Mouse (Mus musculus): ENCODE measurements around the gene Dupd1.

Dupd1 gene

DNA sequence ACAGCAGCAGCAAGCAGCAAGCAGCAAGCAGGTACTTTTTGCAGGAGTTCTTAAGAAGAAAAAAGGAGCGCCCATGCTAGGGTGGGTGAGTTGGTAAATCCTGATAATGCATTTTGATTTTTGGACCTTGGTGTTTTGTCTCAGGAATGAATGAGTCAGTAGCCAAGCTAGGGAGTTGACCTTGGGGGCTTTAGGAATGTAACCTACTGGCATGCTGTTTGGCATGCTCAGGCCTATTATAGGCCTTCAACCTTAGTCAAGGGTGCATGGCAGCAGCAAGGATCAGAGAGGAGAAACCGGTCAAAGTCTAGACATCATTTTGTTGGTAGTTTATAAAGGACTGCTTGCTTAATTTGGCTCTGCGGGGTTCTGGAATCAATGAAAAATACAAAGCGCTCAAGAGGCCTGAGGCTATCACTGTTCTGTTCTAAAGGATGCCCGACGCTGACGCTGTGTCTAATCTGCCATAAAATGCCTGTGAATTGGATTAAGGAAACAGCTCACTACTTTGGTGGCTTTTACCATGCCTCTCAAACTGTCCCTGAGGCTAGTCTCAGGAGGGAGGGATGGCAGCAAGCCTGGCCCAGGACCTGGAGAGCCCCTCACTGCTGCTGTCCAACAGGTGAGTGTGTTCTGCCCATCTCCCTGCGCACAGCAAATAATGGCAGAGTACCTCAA is 7.8 kb upstream of the Dupd1 start:
- no peak for DNase-seq (ENCODE audit: low spot score in 2 of 2)

DNA sequence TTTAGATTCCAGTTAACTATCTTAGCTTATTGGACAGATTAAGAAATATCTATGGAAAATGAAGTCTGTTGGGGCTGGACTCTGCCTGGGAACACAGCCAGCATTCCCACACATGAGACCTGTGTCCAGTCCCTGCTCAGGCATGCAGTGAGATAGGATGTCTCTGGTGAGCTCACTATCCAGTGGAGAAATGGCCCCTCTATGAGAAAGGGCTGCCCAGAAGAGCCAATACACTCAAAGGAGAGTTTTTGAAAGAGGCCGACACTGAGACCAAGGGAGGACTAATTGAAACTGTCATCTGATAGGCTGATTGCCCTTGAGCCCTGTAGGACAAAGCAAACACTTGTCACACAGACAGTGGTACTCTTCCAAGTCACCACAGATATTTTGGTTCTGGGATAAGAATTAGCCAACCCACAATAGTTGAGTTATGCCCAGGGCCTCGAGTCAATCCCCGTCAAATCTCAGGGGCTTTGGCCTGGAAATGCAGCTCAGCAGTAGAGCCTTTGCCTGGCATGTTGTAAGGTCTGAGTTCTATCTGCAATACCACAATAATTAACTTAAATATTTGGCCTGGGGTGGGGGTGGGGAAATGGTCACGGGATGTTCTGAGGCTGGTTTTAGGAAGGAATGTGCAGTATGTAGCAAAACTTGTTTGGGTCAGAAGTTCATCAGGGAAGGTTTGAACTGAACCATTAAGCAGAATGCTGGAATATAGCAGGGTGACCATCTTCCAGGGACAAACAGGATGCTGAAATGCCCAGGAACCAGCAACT is 6.2 kb upstream of the Dupd1 start:
- no peak for DNase-seq (ENCODE audit: low spot score in 2 of 2)

DNA sequence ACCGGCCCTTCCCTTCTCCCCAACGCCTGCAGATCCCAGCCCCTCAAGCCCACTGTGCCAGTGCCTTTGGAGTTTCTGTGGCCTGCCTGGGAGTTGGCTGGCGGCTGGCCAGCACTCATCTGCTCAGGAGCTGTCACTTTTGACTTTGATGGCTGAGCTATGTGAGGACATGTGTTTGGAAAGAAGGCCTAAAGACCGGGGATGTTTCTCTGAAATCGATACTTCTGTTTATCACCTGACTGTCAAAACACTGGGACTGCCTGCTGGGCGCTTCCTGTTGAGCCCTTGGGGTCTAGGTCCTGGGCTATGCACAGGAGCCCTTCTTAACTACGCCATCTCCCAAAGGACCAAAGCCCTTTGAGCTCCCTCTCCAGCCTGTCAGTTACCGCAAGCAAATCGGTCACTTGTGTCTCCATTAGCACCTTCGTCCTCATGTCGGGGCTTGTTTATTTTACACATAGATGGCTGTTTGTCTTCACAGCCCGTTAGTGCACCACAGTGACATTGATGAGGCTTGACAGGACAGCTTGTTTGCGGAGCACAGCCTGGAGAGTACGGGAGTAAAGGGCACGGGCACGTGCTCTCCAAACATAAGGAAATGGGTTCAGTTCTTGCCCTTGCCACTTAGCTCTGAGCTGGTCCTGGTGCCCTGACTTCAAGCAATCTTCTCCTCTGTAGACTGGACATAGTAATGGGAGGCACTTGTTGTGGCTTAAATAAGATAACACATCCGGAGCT is 5.4 kb upstream of the Dupd1 start:
- no peak for DNase-seq (ENCODE audit: low spot score in 2 of 2)

GRCm38 (mm10) chr14:21711231-21711630 is 3.1 kb downstream of the Dupd1 start:
- DNase-seq (ENCODE audit: low spot score in 2 of 2), result no peak

- DNase-seq (ENCODE audit: low spot score in 2 of 2), result no peak
Measured at GRCm38 (mm10) chr14:21709545-21709944, 4.8 kb downstream of the Dupd1 start.

DNA sequence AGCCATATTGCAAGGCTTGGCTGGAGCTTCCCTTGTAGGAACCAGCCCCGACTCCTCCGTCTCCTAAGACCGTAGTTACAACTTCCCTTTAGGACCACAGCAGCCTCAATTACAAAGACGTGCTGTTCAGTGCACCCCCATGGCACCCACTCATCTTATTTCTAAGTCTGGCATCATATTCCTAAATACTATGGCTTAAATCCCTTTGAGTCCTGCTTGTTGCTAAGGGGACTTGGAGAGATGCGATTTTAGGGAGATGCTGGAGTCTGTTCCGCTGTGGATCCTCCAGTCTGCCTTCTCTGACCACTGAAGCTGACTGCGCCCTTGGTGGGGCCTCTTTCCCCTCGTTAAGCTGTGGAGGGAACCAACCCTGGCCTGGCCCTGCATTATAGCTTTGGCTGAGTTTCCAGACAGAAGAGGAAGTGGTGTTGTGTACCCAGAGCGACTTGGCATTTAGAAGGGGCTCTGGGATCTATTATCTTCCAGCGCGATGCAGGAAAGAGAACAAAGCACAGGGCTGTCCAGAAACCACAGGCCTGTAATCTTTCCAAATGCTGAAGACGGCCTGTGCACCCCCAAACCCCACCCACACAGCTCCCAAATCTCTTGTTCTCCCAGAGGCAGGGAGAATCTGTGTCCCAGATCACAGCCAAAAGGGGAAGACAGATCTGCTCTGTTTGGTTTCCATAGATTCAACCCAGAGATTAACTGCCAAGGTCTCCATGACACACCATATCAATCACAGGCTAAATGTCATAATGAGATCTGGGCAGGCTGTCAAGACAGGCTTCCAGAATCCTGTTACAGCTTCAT is 7.4 kb downstream of the Dupd1 start:
- peak; percentile 41 to 46 for DNase-seq (ENCODE audit: low spot score in 2 of 2)

DNA sequence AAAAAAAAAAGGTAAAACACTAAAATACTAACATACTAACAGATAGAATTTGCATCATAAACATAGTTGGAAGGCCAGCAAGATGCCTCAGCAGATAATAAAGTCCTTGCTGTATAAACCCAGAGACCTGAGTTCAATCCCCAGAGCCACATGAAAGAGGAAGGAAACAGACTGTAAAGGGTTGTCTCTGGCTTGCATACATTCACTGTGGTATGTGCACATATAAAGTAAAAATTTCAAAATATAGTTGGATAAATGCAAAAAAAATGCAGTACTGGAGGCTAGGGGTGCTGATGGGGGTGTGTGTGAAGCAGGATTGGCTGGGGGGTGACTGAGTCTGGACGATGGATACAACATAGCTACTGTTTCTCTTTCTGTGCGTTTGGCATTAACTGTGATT is 8.9 kb downstream of the Dupd1 start:
- no peak for DNase-seq (ENCODE audit: low spot score in 2 of 2)

- no peak for DNase-seq (ENCODE audit: low spot score in 2 of 2)
Measured at GRCm38 (mm10) chr14:21703255-21703654, 11.1 kb downstream of the Dupd1 start.

DNA sequence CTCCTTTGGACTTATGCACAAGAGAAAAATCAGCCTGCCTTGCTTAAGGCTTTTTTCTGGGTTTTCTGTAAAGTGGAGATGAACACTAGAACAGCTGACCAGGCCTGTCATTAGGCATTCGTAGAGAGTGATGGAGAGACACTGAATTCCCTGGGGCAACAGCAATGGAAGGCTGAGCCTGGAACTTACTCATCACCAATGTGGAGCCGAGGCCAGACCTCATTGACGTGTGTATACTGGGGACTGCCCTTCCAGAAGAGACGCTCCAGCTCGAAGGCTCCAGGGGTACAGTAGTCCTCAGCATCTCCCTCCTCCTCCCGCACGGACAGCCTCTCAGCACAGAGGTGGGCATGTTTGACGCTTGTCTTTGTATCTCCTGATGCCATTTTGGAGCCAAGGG is 11.7 kb downstream of the Dupd1 start:
- no peak for DNase-seq (ENCODE audit: low spot score in 2 of 2)

DNA sequence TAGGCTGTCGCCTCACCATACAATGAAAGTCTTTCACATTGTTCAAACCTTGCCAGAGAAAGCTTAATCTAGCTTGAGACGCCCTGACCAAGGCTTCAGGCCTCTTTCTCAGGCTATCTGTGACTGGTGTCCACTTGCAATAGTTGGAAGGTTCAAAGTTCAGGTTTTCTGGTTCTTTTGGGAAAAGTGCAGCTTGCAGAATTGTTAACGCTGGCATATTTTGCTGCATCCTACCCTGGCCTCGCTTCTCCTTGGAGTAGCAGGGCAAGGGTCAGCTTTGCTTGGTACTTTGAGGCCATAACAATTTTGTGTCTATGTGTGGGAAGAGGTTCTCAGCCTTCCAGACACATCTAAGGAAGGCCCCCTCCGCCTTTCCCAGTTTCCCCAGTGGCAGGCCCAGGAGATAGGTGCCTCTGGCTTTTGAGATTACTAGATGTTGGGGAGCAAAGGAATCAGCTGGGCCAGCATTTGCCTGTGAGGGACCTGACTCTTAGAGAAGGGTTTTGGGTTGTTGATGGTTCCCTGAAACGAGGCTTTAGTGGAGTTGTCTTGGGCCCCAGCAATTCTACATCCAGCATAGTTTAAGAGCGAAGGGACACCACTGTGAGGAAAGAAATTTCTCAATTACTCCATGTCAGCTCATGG is 18.1 kb downstream of the Dupd1 start:
- DNase-seq (ENCODE audit: low spot score in 2 of 2), result no peak

DNA sequence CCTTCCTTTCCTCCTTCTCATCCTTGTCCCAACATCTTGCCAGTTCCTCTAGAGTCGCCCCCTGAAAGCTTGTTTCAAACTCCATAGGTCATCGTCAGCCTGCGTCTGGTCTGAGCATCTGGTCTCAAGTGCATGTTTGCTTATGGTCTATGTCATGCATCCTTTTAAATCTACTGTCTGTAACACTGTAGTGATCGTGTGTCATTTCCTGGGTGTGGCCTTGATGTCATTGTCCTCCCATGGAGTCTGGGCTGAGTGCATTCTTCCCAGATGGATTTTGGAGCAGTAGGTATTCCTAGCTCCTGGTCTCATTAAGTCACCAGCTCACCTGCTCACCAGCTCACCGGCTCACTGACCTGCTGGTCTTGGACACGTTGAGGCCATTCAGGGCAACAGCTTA is 19.4 kb downstream of the Dupd1 start:
- no peak for DNase-seq (ENCODE audit: low spot score in 2 of 2)

- DNase-seq (ENCODE audit: low spot score in 2 of 2), result no peak
Measured at GRCm38 (mm10) chr14:21691070-21691469, 23.3 kb downstream of the Dupd1 start.

DNA sequence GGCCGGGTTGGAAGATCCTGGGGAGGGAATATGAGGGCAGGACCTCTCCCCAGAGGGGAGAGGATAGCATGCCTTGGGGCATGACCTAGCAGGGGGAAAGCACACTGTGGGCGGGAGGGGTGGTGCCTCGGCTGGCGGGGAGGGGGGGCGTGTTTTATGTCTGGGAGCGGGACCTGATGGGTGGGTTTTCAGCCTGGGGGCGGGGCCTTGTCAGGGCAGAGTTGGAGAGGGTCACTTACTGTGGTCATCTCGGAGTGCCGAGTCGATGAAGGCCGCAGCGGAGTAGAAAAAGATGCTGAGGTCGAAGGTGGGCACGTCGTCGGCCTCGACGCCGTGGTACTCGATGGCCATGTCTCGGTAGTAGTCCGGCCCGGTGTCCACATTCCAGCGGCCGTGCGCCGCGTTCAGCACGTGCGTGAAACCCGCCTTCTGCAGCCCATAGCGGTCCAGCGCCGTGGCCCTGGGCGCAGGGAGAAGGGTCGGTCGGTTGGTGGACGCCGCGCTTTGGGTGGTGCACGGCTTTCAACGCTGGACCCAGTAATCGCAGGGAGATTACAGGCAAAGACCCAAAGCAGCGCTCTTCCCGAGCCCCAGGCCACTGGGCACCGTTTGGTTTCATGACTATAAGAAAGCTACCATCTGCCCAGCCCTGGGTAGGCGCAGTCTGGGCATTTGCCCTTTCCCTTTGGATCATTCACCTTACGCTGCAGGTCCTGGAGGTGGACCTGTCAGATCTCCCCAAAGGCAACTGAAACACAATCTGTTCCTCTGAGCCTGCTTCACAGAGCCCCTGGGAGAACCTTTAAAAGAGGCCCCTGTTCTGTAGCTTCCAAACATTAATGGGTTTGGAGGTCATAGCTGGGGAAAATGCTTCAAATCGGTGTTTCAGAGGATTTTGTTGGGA is 27.7 kb downstream of the Dupd1 start:
- no peak for DNase-seq (ENCODE audit: low spot score in 2 of 2)

DNA sequence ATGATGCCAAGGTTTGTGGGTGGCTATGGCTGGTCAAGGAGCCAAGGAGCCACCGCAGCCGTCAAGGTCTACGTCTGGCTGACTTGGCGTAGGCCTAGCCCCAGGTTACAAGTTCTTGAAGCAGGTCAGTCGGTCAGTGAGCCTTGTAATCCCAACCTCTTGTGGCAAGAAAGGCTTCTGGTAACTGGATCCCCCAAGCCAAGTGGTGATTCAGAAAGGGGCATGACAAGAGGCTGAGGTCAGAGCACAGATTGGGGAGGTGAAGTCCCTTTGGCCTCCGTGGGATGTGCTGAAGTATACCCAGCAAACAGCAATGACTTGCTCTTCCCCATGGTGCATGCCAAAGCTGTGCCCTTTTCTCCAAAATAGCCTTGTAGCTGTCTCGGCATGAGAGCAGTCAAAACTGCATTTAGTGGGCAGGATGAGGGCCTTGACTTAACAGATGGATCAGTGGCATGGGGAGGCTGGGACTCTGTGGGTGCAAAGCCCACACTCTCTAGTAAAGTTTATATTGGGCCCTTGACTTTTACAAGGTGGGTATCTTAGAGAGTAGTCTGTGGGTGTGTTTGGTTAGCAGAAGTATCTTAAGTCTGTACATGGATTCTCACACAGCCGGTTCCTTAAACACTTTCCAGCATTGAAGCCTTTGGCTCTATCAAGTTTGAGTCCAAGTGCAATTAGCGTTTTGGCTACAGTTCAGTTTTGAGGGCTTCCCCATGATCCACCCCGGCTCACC is 28.8 kb downstream of the Dupd1 start:
- no peak for DNase-seq (ENCODE audit: low spot score in 2 of 2)

GRCm38 (mm10) chr14:21683834-21684233 is 30.5 kb downstream of the Dupd1 start:
- DNase-seq (ENCODE audit: low spot score in 2 of 2), result no peak

DNA sequence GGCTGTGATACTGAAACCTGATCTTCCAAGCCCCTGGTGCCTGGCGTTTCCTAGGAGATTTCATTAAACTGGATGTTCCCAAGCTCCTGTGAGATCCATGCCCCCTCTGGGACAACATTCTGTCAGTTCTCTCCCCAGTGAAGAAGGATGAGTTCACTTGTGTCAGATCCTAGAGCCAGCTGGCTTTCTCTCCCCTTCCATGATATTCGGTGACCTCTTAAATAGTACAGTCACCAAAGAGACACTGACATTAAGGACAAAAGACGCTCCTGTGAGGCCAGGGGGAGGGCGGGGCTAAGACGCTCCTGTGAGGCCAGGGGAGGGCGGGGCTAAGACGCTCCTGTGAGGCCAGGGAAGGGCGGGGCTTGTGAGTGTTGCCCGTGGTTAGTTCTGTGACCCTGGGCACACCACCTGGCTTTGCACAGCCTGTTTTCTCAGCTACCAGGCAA is 31.7 kb downstream of the Dupd1 start:
- no peak for DNase-seq (ENCODE audit: low spot score in 2 of 2)

- DNase-seq (ENCODE audit: low spot score in 2 of 2), result no peak
Measured at GRCm38 (mm10) chr14:21679631-21680201, 34.7 kb downstream of the Dupd1 start.

GRCm38 (mm10) chr14:21678509-21679285 is 35.7 kb downstream of the Dupd1 start:
- DNase-seq (ENCODE audit: low spot score in 2 of 2), result peak in 1 of 2 experiments; percentile 44

Data from frontal cortex, postnatal 14 days (tissue).